Mouse (Mus musculus): ENCODE data around the gene Pgm1.

DNA sequence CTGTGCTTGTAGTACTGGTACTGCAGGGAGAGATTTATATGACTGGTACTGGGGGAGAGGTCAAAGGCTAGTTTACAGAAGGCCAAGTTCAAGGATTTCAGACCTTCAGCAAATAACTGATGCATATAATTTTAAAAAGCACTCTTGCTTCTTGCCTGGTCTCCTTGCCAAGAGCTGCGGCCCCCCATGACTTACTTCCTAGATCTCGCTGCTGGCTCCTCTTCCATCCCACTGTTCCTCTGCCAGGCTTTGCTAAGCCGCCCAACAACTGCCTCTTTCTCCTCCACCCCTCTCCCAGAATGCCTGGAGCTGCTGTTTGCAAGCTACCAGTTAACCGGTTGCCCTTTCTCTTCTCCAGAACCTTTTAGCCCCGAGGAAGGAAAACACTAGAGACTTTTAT lies 71.8 kb downstream of the Pgm1 start:
- no peak for TF ChIP-seq POLR2A (IDR thresholded peaks at IDR 0.05; ENCODE audit: borderline replicate concordance, insufficient read depth, low read length)
- TF ChIP-seq CTCF (IDR thresholded peaks at IDR 0.05; ENCODE audit: borderline replicate concordance, insufficient read depth, low read depth, low read length) = no peak
